Mouse (Mus musculus) retina, postnatal 7 days (tissue): ENCODE results near the gene Tfdp1.
"Not testable (repeated sequence)": the region's sequence is repeated elsewhere in the genome, so short reads cannot be mapped to it uniquely, and the experiment has no call there.

Experiments used
- DNase-seq: peaks from one replicate; pipeline ENCODE4 v3.0.0-alpha.2; 2012; ENCODE audit warnings: low read depth, low spot score

Gene Tfdp1

DNA sequence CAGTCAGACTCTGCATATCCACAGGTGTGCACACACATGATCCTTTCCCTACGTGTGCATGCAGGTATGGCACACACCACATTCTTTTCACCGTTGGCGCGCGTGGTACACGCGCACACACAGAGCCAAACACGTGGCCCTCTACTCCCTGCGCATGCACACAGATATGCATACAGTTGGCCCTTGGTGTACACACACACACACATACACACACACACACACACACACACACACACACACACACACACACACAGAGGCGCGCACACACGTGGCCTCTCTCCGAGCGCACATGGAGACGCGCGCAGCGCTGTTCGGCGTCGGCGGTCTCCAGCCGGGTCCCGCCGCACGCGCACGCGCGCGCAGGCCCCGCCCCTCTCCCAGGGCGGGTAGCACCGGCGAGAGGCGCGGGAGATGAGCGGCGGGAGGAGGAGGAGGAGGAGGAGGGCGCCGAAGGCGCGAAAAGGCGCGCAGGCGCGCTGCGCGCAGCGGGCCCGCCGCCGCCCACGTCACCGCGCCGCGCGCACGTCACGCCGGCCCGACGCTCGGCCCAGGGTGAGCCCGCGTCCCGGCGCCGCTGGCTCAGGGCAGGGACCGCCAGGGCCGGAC lies at the start of gene Tfdp1:
Tfdp1 (plus strand) TSS at position 497 of the 606 bp plus-strand sequence.
- DNase-seq, result peak; percentile 82

DNA sequence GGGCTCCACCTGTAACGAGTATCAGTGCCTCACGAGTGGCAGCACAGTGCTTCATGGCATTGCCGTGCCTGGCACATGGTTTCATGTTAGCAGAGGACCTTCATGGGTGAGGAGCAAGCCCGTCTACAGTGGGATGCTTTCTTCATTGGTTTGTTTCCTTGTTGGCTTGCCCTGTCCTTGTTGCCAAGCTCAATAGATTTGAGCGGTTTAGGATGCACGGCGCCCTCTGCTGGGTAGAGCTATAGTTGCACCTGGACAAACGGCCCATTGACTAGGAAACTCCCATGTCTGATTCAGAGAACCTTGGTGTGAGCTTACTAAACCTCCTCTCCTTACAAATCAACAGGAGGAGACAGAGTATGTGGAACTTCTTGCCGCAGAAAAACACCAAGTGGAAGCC lies 46.2 kb upstream of the Tfdp1 start:
- DNase-seq, result peak; percentile 65

DNA sequence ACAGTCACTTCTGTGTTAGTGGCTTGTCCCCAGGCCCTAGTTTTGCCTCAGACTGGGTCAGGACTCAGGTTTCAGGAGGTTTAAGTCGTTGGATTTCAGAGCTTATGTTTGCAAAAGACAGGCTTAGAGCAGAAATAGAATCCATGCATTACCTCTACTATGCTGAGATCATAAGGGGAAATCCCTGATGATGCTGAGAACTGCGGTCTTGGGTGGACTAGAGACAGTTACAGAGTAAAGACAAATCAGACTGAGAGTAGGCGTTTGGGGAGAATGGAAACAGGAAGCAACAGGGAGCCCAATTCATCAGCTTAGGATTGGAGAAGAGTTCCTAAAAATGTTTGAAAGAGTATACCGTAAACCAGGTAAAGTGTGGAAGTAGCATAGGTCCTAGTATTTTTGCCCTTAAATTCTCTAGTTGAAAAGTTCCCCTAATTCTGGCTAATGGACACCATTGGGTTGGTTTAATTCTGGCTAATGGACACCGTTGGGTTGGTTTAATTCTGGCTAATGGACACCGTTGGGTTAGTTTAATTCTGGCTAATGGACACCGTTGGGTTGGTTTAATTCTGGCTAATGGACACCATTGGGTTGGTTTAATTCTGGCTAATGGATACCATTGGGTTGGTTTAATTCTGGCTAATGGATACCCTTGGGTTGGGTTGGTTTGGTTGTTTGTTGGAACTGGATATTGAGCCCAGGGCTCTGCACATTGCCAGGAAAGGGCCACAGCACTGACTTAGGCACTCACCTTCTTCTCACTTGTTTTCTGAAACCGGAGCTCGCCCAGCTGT lies 44.7 kb upstream of the Tfdp1 start:
- no peak for DNase-seq

DNA sequence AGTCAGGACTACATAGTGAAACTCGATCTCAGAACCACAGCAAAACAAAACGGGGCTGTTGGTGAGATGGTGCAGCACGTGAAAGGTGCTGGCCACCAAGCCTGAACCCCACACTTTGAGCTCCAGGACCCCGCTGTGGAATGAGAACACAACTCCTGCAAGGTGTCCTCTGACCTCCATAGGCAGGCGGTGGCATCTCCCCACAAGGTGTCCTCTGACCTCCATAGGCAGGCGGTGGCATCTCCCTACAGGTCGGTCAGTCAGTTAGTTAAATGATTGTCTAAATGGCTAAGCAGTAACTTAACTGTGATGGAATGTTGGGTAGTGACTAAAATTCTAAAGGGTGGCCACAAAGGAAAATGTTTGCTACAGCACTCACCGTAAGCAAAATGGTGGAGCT lies 39.0 kb upstream of the Tfdp1 start:
- DNase-seq, result no peak

DNA sequence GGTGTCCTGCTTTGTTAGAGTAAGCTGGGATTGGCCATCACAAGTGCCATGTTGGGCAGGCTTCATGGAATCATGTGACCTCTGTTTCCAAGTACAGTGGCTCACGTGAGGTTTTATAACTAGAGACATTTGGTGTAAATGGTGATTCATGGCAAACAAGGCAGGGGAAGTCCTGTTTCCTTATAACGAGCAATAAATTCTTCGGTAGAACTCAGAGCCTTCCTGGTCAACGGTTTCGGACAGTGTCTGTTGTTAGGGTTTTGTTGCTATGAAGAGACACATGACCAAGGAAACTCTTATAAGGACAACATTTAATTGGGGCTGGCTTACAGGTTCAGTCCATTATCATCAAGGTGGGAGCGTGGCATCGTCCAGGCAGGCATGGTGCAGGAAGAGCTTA lies 37.5 kb upstream of the Tfdp1 start:
- DNase-seq, result no peak

DNA sequence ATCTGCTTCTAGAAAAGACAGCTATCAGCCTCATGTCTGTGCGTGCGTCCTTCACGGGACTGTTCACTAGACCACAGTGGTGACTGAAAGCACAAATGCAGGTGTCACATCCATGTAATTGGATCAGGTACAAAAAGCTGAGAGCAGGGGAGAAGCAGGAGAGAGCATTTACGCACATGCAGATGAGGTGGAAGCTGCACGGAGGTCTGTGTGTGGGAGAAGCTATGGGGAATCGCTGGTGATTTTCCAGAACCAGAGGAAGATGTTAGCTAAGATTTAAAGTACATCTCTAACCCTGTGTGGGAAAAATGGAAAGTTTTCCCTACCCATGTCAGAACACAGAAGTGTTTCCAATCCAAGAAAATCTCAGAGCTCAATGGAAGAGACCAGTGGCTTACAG lies 33.1 kb upstream of the Tfdp1 start:
- no peak for DNase-seq

DNA sequence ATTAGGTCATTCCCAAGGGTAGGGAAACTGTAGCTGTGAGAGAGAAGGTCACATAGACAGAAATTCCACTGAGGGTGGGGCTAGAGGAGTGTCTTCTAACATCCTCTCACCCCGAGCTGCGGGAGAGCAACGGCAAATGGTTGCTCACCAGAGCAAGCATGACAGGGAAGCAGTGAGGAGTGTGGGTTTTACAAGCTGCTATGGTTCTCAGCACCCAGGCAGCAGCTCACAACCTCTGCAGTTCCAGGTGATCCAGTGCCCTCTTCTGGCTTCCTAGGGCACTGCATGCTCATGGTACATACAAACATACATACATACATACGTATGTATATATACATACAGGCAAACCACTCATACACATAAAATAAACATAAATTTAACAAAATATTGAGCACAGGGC lies 32.7 kb upstream of the Tfdp1 start:
- DNase-seq, result no peak

DNA sequence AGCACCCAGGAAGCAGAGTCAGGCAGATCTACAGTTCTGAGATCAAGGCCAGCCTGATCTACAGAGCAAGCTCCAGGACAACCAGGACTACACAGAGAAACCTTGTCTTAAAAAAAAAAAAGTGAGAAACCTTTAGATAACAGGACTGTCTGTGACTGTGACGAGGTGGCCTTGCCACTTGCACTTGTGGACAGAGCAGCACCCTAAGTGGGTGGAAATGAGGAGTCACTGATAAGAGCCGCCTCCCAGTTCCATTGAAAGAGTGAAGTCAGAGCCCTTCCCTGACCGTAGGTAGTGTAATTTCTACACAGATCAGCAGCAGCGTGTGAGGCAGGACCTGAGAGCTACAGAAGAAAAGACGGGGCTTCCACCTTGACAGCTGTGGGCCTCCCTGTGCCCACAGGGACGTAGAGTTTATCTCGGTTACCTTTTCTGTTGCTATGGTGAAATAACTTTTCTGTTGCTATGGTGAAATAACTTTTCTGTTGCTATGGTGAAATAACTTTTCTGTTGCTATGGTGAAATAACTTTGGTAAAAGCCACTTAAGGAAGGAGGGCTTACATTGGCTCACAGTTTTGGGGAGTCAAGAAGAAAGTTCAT lies 32.1 kb upstream of the Tfdp1 start:
- no peak for DNase-seq

DNA sequence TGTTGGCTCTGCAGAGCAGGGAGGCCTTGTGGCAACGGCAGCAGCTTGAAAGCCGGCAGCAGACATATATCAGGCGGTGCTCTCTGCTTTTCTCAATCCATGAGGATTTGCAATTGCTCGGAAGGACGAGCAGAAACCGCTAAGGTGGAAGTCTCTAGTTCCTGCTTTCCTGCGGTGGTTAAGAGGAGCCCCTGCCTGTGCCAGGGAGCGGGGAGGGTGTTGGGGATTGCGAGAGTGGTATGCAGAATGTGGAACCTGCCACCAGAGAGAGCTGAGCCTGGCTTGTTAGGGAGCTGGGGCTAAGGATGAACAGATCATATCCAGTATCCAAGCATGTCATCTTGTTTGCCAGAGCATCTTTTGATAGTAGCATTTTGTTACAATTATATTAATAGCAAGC lies 31.6 kb upstream of the Tfdp1 start:
- no peak for DNase-seq

DNA sequence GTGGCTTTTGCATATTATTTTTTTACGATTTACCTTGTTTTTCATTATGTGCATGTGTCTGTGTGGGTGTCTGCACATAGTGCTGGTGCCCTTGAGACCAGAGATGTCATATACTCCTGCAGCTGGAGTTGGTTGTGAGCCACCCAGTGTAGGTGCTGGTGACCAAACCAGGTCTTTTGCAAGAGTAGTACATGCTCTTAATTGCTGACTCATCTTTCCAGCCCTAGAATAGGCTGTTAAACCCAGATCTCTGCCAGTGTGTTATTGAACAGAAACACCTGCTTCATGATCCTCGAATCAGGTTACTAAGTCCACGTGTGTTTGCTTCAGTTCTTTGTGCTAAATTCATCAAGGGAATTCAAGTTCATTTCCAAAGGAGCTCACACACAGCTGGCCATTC lies 23.6 kb upstream of the Tfdp1 start:
- DNase-seq, result no peak

DNA sequence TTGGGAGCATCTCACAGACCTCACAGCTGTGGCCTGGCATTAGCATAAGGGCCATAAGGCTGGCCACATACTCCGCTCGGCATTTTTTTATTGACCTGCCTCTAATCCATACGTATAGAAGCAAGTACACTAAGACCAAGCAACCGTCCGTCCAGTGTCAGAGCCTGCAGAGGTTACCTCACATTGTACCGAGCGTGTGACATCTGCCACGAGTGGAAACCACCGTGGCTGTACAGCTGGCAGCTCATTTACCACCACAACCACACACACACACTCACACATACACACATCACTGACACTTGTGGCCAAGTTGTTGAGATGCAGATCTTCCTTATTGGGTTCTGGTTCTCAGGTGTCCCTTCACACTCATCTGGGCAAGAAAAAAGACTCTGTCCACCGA lies 21.9 kb upstream of the Tfdp1 start:
- no peak for DNase-seq

DNA sequence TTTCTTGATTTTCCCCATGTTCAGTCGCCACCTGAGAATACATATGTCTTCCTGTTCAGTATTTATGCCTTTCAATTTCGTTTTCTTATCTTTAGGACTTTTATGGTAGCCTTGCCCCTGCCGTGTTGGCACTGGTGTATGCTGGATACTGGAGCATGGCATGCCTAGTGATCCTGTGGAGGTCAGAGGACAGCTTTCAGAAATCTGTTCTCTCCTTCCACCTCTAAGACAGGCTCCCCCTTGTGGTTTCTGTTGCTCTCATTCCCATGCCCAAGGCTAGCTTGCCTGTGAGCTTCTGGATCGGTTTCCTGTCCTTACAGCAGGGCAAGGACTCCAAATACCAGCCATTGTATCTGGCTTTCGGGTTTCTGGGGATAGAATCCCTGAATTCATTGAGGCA lies 12.0 kb upstream of the Tfdp1 start:
- DNase-seq, result peak; percentile 34

DNA sequence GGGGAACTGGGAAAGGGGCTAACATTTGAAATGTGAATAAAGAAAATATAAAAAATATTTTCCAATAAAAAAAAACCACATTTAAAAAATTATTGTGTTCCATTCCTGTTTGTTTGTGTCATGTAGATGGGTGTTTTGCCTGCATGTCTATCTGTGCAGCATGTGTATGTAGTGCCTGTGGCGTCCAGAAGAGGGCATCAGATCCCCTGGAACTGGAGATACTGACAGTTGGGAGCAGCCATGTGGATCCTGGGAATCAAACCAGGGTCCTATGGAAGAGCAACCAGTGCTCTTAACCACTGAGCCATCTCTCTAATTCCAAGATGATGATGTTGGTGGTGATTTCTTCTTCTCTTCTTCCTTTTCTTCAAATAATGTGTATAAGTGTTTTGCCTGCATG lies 3.9 kb upstream of the Tfdp1 start:
- DNase-seq, result no peak

DNA sequence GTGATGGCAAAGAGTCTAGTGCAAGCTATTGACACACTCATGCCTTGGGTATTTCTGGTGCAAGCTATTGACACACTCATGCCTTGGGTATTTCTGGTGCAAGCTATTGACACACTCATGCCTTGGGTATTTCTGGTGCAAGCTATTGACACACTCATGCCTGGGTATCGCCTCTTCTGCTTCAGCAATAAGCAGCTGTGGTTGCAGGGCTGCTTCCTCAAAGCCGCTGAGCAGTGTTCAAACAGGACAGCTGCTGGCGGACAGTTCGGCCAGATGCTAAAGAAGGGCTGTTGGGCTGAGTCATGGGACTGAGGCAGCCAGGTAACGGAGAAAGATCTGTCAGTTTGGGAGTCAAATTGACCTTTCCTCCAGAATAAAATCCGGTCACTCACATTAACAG lies 1.3 kb upstream of the Tfdp1 start:
- DNase-seq, result not testable (repeated sequence)

DNA sequence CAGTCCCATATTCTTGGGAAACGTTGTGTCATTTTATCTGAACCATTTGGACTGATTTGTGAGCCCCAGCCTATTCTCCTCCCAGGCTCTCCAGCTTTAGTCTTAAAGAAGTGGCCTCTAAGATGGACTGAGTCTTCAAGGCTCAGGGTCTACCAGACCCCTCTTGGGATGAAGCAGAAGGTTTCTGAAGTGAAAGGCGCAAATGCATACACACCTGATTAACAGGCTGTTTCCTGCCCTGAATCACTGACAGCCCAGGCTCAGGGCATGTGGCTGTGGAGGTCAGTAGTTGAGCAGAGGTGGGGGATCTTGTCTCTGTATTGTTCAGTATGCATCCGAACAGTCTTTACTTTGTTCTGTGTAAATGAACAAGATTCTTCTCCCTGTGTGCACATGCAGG lies 873 bp upstream of the Tfdp1 start:
- DNase-seq, result no peak

DNA sequence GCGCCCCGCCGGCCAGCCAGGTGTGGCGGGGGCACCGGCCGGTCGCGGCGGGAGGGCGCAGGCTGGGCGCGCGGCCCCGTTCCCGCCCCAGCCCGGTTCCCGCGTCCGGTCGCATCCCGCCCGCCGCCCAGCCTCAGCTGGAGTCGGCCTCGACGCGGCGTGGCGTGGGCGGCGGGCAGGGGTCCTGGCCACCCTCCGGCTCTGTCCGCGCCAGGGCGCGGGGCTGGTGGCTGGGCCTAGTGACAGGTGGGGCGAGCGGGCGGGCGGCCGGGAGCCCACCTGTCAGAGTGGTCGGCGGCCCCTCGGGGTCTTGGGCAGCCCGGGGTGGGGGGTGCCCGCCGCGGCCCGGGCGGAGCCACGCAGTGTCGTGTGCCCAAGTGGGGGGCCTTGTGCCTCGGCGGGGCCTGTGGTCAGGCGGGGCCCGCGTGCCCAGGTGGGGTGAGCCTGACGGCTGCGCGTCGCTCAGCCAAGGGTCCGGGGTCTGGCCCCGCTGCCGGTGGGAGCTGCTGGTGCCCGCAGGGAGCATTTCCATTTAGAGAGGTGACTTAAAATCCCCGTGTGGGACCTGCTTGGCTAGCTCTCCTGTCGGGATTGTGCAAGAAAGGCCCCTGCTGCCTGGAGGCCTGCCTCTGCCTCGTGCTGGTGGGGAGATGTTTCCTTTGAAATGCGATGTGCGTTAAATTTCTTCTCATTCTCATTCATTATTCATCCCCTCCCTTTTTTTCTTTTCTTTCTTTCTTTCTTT lies 522 bp downstream of the Tfdp1 start:
- DNase-seq, result no peak

DNA sequence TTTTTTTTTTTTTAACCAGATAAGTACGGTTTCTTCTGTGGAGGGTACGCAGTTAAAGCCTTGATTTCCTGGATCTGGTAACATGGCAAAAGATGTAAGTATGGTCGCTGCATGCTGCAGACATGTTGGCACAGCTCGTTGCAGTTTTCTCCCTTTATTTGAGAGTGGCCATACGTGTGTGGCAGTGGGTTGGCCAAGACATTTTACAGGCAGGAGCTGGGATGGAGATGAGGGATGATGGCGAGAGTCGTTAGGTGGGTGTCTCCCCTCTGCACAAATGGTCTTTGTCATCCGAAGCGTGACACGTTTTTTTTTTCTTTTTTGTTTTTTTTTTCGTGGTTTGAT lies 1.1 kb downstream of the Tfdp1 start:
- DNase-seq, result no peak

DNA sequence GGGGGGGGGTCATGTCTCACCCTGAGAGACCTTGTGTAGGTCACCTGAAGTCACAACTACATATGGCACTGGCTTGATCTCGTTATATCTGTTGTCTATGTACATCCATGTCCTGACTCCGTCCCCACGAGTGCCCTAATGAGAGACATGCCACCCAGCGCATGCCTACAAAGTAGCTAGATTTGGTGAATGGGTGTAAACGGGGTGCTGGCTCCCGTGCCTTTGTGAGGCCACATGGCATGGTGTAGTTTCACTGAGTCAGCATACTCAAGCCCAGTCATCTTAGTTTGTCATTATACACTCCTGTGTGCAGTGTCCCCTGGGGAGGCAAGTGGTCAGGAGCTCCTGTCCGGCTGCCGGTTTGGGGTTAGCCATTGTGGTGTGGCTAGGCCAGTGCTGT lies 2.1 kb downstream of the Tfdp1 start:
- no peak for DNase-seq

DNA sequence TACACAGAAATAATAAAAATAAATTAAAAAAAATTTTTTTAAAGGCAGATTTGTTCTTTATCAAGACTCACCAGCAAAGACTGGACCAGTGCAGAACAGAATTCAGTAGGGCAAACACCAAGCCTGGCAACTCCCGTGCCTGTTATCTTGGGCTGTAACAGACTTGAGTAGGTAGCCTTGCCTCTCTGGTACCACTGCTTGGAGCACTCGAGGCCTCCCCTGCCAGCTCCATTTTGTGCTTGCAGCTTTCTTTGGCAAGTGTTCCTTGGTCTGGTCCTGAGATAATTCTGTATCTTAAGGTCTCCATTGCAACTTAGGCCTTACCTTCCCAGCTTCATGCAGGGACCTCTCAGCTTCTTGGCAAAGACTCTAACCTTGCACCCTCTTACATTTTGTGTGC lies 3.8 kb downstream of the Tfdp1 start:
- no peak for DNase-seq

DNA sequence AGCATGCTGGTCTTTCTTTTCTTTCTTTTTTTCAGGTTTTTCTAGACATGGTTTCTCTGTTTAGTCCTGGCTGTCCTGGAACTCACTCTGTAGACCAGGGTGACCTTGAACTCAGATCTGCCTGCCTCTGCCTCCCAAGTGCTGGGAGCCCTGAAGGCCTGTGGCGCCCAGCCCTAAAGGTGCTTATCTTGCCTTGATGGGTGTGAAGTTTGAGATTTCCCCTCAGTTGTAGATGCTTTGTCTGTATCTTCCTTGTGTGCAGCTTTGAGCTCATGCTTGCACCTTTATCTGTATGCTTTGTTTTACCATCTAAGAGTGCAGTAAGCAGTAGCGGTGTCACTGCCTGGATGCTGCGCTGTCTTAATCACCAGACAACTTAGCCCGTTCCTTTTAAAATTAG lies 4.6 kb downstream of the Tfdp1 start:
- DNase-seq, result no peak

DNA sequence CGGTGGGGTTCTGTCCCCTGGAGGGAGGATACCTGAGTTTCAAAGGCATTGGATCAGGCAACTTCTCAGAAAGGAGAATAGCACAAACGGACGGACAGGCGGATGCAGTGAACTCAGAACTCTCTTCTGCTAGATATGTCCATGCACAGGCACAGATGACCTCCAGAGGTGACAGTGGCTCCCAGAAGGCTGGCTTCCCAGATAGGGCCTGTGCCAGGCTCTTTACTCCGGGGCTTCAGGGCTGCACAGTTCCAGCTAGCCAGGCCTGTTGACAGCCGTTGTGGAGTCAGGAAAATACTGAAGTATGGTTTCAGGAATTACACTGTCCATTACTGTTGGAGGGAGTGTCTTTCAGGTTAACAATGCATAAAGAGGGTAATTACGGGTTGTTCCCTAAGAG lies 11.5 kb downstream of the Tfdp1 start:
- DNase-seq, result no peak

DNA sequence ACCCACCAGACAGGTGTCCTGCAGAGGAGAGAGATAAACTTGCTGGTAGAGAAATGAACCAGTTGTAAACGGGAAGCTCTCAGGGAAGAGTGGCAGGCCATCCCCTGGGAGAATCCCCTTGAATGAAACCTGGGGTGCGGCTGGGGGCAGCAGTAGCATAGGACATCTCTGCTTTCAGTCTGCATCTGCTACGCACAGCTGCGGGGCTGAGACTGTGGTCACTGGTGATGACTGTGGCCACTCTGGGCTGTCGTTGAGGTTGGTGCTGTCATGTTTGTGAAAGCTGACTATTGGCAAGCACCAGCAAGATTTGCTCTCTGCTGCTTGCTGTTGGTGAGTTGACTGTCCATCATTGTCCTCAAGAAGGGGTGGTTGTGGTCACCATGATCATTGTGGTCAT lies 13.0 kb downstream of the Tfdp1 start:
- no peak for DNase-seq

DNA sequence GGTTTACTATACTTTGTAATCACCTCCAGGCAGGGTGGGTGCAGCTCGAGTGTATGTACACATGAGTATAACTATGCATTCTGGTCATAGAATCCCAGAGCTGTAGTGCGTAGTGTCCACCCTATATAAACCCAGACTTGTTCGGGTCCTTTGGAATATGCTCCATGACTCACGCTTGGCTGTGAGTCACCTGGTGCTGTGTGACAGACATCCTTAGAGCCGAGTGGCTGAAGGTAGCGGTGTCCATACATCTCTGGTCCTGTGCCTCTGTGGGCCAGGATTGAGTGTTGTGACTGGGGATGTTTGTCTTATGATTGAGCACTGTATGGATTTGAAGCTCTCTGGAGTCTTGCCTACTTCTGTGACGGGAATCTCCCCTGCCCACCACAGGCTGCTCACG lies 14.1 kb downstream of the Tfdp1 start:
- no peak for DNase-seq
